Mouse (Mus musculus): ENCODE data around the gene Myl9. TPM values are rescaled to one million over a fixed set of nuclear protein-coding genes. Genes with fewer than 3 reads are reported as not detected.
A peak's percentile ranks its signal among the peaks of the same experiment; 100 is the strongest.

Myl9 gene
- total and polyA plus RNA-seq, 3 experiments, result 1.2 to 1.3 TPM; not detected in 1

DNA sequence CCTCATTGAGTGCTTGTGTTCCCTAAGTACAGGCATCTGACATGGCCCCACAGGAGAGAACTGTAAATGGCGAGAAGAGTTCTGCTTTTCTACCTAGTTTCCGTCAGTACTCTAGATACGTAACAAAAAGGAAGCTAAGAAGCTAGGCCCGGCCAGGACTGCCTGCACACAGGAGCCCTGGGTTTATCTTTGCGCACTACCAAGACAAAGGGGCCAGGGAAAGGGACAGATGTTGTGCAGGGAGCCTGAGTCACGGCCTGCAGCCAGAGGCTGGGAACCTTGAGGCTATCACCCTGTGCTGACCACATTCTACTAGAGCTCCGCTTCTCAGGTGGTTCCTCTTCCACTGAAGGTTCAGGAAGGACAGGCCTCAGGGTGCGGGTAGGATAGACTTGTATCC is 25.5 kb upstream of the Myl9 start (continued):
- TF ChIP-seq TAL1 (IDR thresholded peaks at IDR 0.05; ENCODE audit: low read length) (peak; percentile 46), EP300 (IDR thresholded peaks at IDR 0.05; ENCODE audit: low read depth in 1 of 2, low read length in 2 of 2) (peak; percentile 50 to 57; a peak in 3 of 4 replicates), ETS1 (IDR thresholded peaks at IDR 0.05; ENCODE audit: low read depth, low read length) (peak; percentile 63; the same call in 1 of the 2 replicates), MEF2A (IDR thresholded peaks at IDR 0.05; ENCODE audit: extremely low read depth, insufficient replicate concordance, low read depth, low read length, poor library complexity, severe bottlenecking) (no peak), BHLHE40 (IDR thresholded peaks at IDR 0.05; ENCODE audit: borderline replicate concordance, low read depth, low read length) (no peak), NRF1 (IDR thresholded peaks at IDR 0.05; ENCODE audit: insufficient read depth, low read depth, low read length, poor library complexity, severe bottlenecking) (peak; percentile 34; the same call in 1 of the 2 replicates), HCFC1 (IDR thresholded peaks at IDR 0.05; ENCODE audit: low read depth, low read length) (peak; percentile 57; the same call in 1 of the 2 replicates), ZMIZ1 (IDR thresholded peaks at IDR 0.05; ENCODE audit: low read depth, low read length) (no peak), POLR2AphosphoS5 (IDR thresholded peaks at IDR 0.05; ENCODE audit: borderline replicate concordance, low read depth, low read length) (no peak), RCOR1 (IDR thresholded peaks at IDR 0.05; ENCODE audit: low read depth, low read length) (0 out of 2 replicates have a peak, but pooled peaks have one; percentile 14), NELFE (IDR thresholded peaks at IDR 0.05; ENCODE audit: low read depth, low read length) (no peak), TBP (IDR thresholded peaks at IDR 0.05; ENCODE audit: low read depth, low read length) (peak; percentile 98), RAD21 (IDR thresholded peaks at IDR 0.05; ENCODE audit: low read depth, low read length) (no peak), TCF12 (IDR thresholded peaks at IDR 0.05; ENCODE audit: low read depth, low read length) (peak; percentile 50; the same call in 1 of the 2 replicates), GABPA (IDR thresholded peaks at IDR 0.05; ENCODE audit: low read depth, low read length) (no peak)

DNA sequence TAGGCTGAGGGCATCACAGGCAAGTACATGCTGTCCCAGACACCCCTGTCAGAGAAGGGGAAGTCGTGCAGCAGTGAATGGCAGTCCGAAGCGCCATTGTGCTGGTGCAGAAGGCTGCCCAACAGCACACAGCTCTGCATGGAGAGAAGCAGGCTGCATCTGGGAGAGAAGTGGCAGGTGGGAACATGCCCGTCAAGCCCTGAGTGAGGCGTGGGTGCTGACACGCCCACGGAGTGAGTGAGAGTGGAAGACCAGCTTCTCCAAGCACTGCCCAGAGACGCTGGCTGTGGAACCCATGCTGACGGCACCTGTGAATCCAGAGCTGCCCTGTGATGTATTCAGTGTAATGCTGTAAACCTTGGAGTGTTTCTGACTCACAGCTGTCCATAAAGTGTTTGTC is 18.3 kb upstream of the Myl9 start:
- no peaks in the 10 kb centered on the region for H3K27me3 ChIP-seq (ENCODE audit: control insufficient read depth in 1 of 2, insufficient read depth in 2 of 2, low read length in 2 of 2)
- H3K4me1 ChIP-seq (ENCODE audit: control insufficient read depth in 1 of 2, insufficient read depth in 2 of 2, low read length in 2 of 2), result peaks cover 4 to 8% of the 10 kb centered on the region in 2 experiments; a peak in 3 of 4 replicates
- no peaks in the 10 kb centered on the region for H3K9me3 ChIP-seq (replicated peaks; ENCODE audit: insufficient read depth, low read length)
- H3K9ac ChIP-seq (ENCODE audit: control insufficient read depth, low read depth, low read length, poor library complexity, severe bottlenecking), result no peak overlapping the region
- peaks cover 0 to 4% of the 10 kb centered on the region in 2 experiments; a peak in 3 of 4 replicates for H3K36me3 ChIP-seq (ENCODE audit: control insufficient read depth in 1 of 2, insufficient read depth in 2 of 2, low read length in 2 of 2)
- no peak overlapping the region for H3K27ac ChIP-seq (ENCODE audit: control insufficient read depth, low read depth, low read length)
- no peak for DNase-seq (ENCODE audit: low read depth, low spot score)
- TF ChIP-seq RCOR1 (IDR thresholded peaks at IDR 0.05; ENCODE audit: low read depth, low read length) (no peak), POLR2AphosphoS5 (IDR thresholded peaks at IDR 0.05; ENCODE audit: borderline replicate concordance, low read depth, low read length) (no peak), ZNF384 (IDR thresholded peaks at IDR 0.05; ENCODE audit: low read depth, low read length) (no peak), BHLHE40 (IDR thresholded peaks at IDR 0.05; ENCODE audit: borderline replicate concordance, low read depth, low read length) (no peak), RAD21 (IDR thresholded peaks at IDR 0.05; ENCODE audit: low read depth, low read length) (no peak), JUND (IDR thresholded peaks at IDR 0.05; ENCODE audit: low read depth, low read length) (no peak), MEF2A (IDR thresholded peaks at IDR 0.05; ENCODE audit: extremely low read depth, insufficient replicate concordance, low read depth, low read length, poor library complexity, severe bottlenecking) (no peak), EP300 (IDR thresholded peaks at IDR 0.05; ENCODE audit: low read depth in 1 of 2, low read length in 2 of 2) (no peak), HCFC1 (IDR thresholded peaks at IDR 0.05; ENCODE audit: low read depth, low read length) (no peak), GABPA (IDR thresholded peaks at IDR 0.05; ENCODE audit: low read depth, low read length) (no peak), CHD1 (IDR thresholded peaks at IDR 0.05; ENCODE audit: low read depth, low read length) (no peak), MAFK (IDR thresholded peaks at IDR 0.05; ENCODE audit: borderline replicate concordance, low read depth, low read length) (no peak)
- no peaks in the 10 kb centered on the region for H3K79me2 ChIP-seq (ENCODE audit: control insufficient read depth, insufficient read depth, low read length, poor library complexity)
- H3K4me3 ChIP-seq (ENCODE audit: control insufficient read depth in 1 of 2, insufficient read depth in 1 of 2, low read depth in 2 of 2, low read length in 2 of 2), result no peak overlapping the region
